ENCODE assay signal across 8 mouse cellular contexts in the genomic region with DNA sequence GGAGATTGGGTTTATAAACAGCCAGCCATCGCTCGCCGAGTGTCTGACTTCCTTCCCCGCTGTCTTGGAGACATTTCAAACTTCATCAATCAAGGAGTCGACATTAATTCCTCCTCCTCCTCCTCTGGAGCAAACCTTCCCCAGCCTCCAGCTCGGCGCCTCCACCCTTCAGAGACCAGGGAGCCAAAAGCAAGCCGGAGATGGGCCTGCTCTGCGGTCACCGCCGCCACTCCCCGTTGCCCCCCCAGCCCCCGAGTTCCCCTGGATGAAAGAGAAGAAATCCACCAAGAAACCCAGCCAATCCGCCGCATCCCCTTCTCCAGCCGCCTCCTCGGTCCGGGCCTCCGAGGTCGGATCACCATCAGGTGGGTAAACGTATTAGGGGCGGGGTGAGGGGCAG. TPM values are rescaled to one million over a fixed set of nuclear protein-coding genes. Genes with fewer than 3 reads are reported as not detected.
DNase-seq lines count a peak whose midpoint lies in the region; ATAC-seq and TF ChIP-seq lines count a peak whose summit lies in the region.

No protein-coding gene starts in this region.

- H3K27me3 ChIP-seq in kidney, adult 2 months (replicated peaks; ENCODE audit: control insufficient read depth, insufficient read depth, low read length), result no peaks in the 10 kb centered on the region
- H3K27me3 ChIP-seq in lung, embryonic 14.5 days (ENCODE audit: insufficient read depth, low read length), result no peaks in the 10 kb centered on the region
- peaks cover 90% of the 10 kb centered on the region for H3K27me3 ChIP-seq in forebrain, embryonic 12.5 days
- peaks cover 76% of the 10 kb centered on the region for H3K27me3 ChIP-seq in midbrain, embryonic 16.5 days (ENCODE audit: control insufficient read depth, insufficient read depth, low read depth, low read length)

- H3K4me1 ChIP-seq in kidney, adult 2 months (ENCODE audit: control insufficient read depth, insufficient read depth, low read length), result peaks cover 21% of the 10 kb centered on the region
- H3K4me1 ChIP-seq in lung, embryonic 14.5 days (ENCODE audit: insufficient read depth), result peaks cover 21% of the 10 kb centered on the region
- H3K4me1 ChIP-seq in forebrain, embryonic 12.5 days, result peaks cover 10% of the 10 kb centered on the region; the same call in 1 of the 2 replicates
- H3K4me1 ChIP-seq in midbrain, embryonic 16.5 days (ENCODE audit: control insufficient read depth, insufficient read depth, low read length), result no peaks in the 10 kb centered on the region

- H3K9me3 ChIP-seq in lung, embryonic 14.5 days (ENCODE audit: low read depth, low read length), result no peaks in the 10 kb centered on the region
- H3K9me3 ChIP-seq in forebrain, embryonic 12.5 days, result no peaks in the 10 kb centered on the region
- no peaks in the 10 kb centered on the region for H3K9me3 ChIP-seq in midbrain, embryonic 16.5 days (replicated peaks; ENCODE audit: control insufficient read depth, low read length, poor library complexity, severe bottlenecking)

- ATAC-seq in lung, embryonic 14.5 days (ENCODE audit: insufficient read depth), result peak; percentile 54
- no peak for ATAC-seq in forebrain, embryonic 12.5 days (ENCODE audit: low FRiP score)
- ATAC-seq in midbrain, embryonic 16.5 days, result no peak

- TF ChIP-seq POLR2A in kidney, adult 2 months (IDR thresholded peaks at IDR 0.05; ENCODE audit: low read depth, low read length), result peak; percentile 47

- H3K4me2 ChIP-seq in lung, embryonic 14.5 days, result peak overlapping the region; percentile 83
- H3K4me2 ChIP-seq in forebrain, embryonic 12.5 days, result no peak overlapping the region
- H3K4me2 ChIP-seq in midbrain, embryonic 16.5 days (ENCODE audit: low read length), result no peak overlapping the region

- 2% methylated on average over 22 of the region's 22 CpGs for WGBS in kidney, adult 2 months
- WGBS in lung, embryonic 14.5 days, result 3% methylated on average over 22 of the region's 22 CpGs
- under 1% methylated on average over 22 of the region's 22 CpGs for WGBS in forebrain, embryonic 12.5 days
- WGBS in midbrain, embryonic 16.5 days, result under 1% methylated on average over 22 of the region's 22 CpGs

- peak overlapping the region; percentile 97 for H3K4me3 ChIP-seq in kidney, adult 2 months (ENCODE audit: insufficient read depth, low read depth, low read length)
- peak overlapping the region; percentile 77 for H3K4me3 ChIP-seq in lung, embryonic 14.5 days (ENCODE audit: low read depth, low read length)
- H3K4me3 ChIP-seq in forebrain, embryonic 12.5 days (replicated peaks), result no peak overlapping the region
- no peak overlapping the region for H3K4me3 ChIP-seq in midbrain, embryonic 16.5 days (ENCODE audit: low read depth, low read length)

- H3K9ac ChIP-seq in lung, embryonic 14.5 days, result peak overlapping the region; percentile 98
- no peak overlapping the region for H3K9ac ChIP-seq in forebrain, embryonic 12.5 days
- H3K9ac ChIP-seq in midbrain, embryonic 16.5 days (ENCODE audit: low read depth, low read length), result no peak overlapping the region

- no peak for TF ChIP-seq CTCF in kidney, adult 2 months (conservative IDR thresholded peaks at IDR 0.05; ENCODE audit: insufficient read depth, insufficient read length, low read depth, low read length)
- no peak for TF ChIP-seq CTCF in lung, embryonic 14.5 days (IDR thresholded peaks at IDR 0.05; ENCODE audit: low read depth)

- H3K27ac ChIP-seq in kidney, adult 2 months (ENCODE audit: insufficient read depth, low read depth, low read length), result peak overlapping the region; percentile 72
- H3K27ac ChIP-seq in lung, embryonic 14.5 days (ENCODE audit: low read depth), result peak overlapping the region; percentile 98
- no peak overlapping the region for H3K27ac ChIP-seq in forebrain, embryonic 12.5 days
- no peak overlapping the region for H3K27ac ChIP-seq in midbrain, embryonic 16.5 days (ENCODE audit: low read length)

- DNase-seq in ZHBTc4 (ENCODE audit: low read depth, low spot score), result peak; percentile 41
- peak; percentile 85 for DNase-seq in embryo, embryonic 10 days (ENCODE audit: low spot score)
- DNase-seq in kidney, adult 2 months, result peak; percentile 91
- DNase-seq in lung, embryonic 14.5 days, result peak; percentile 95
- no peak for DNase-seq in testis, postnatal 10 days (ENCODE audit: low spot score)
- no peak for DNase-seq in gastrocnemius, postnatal 4 days (ENCODE audit: low spot score in 2 of 2)

- no peaks in the 10 kb centered on the region for H3K36me3 ChIP-seq in kidney, adult 2 months (ENCODE audit: control insufficient read depth, insufficient read depth, low read length)
- peaks cover 19% of the 10 kb centered on the region for H3K36me3 ChIP-seq in lung, embryonic 14.5 days (ENCODE audit: insufficient read depth)
- no peaks in the 10 kb centered on the region for H3K36me3 ChIP-seq in forebrain, embryonic 12.5 days (replicated peaks)
- no peaks in the 10 kb centered on the region for H3K36me3 ChIP-seq in midbrain, embryonic 16.5 days (ENCODE audit: control insufficient read depth, insufficient read depth, low read length)

RNA-seq across cellular contexts. Expression of a gene that starts 1.5 kb away (rescaled TPM):
- 22.8 and 28.4 TPM in 2 replicates for polyA plus RNA-seq in kidney, adult 2 months (2012; rRNA removed)
- 48.9 and 51.6 TPM in 2 replicates for polyA plus RNA-seq in lung, embryonic 14.5 days (2014; fragmentation: Nextera tagmentation; extraction: Ambion mirVana)
- 0.06 and 0.15 TPM in 2 replicates for polyA plus RNA-seq in forebrain, embryonic 12.5 days (2016; fragmentation: Nextera tagmentation; extraction: Ambion mirVana)
- under 1 TPM; 0.44 to 0.93 TPM for total RNA-seq in gastrocnemius, postnatal 4 days (2021)
- 0.11 and 0.21 TPM in 2 replicates for polyA plus RNA-seq in midbrain, embryonic 16.5 days (2015; fragmentation: Nextera tagmentation; extraction: Ambion mirVana)

RNA-seq across cellular contexts. Expression of a gene that starts 13.7 kb away (rescaled TPM):
- polyA plus RNA-seq in kidney, adult 2 months (2012; rRNA removed), result not detected in 2 replicates
- 0.08 TPM in 1 of 2 replicates, not detected in the other for polyA plus RNA-seq in lung, embryonic 14.5 days (2014; fragmentation: Nextera tagmentation; extraction: Ambion mirVana)
- not detected in 2 replicates for polyA plus RNA-seq in forebrain, embryonic 12.5 days (2016; fragmentation: Nextera tagmentation; extraction: Ambion mirVana)
- not detected for total RNA-seq in gastrocnemius, postnatal 4 days (2021)
- polyA plus RNA-seq in midbrain, embryonic 16.5 days (2015; fragmentation: Nextera tagmentation; extraction: Ambion mirVana), result not detected in 2 replicates

RNA-seq across cellular contexts. Expression of a gene that starts 28.7 kb away (rescaled TPM):
- polyA plus RNA-seq in kidney, adult 2 months (2012; rRNA removed), result 10.1 and 14.1 TPM in 2 replicates
- 3.9 and 6.3 TPM in 2 replicates for polyA plus RNA-seq in lung, embryonic 14.5 days (2014; fragmentation: Nextera tagmentation; extraction: Ambion mirVana)
- polyA plus RNA-seq in forebrain, embryonic 12.5 days (2016; fragmentation: Nextera tagmentation; extraction: Ambion mirVana), result not detected in 2 replicates
- 1 to 10 TPM; 1.0 to 1.3 TPM for total RNA-seq in gastrocnemius, postnatal 4 days (2021)
- polyA plus RNA-seq in midbrain, embryonic 16.5 days (2015; fragmentation: Nextera tagmentation; extraction: Ambion mirVana), result not detected in 2 replicates

RNA-seq across cellular contexts. Expression of a gene that starts 33.8 kb away (rescaled TPM):
- 12.6 and 14.6 TPM in 2 replicates for polyA plus RNA-seq in kidney, adult 2 months (2012; rRNA removed)
- 3.8 and 3.9 TPM in 2 replicates for polyA plus RNA-seq in lung, embryonic 14.5 days (2014; fragmentation: Nextera tagmentation; extraction: Ambion mirVana)
- polyA plus RNA-seq in forebrain, embryonic 12.5 days (2016; fragmentation: Nextera tagmentation; extraction: Ambion mirVana), result not detected in 2 replicates
- total RNA-seq in gastrocnemius, postnatal 4 days (2021), result under 1 TPM; 0.57 to 0.91 TPM
- not detected in 2 replicates for polyA plus RNA-seq in midbrain, embryonic 16.5 days (2015; fragmentation: Nextera tagmentation; extraction: Ambion mirVana)

RNA-seq across cellular contexts. Expression of a gene that starts 48.7 kb away (rescaled TPM):
- polyA plus RNA-seq in kidney, adult 2 months (2012; rRNA removed), result 7.7 and 8.4 TPM in 2 replicates
- polyA plus RNA-seq in lung, embryonic 14.5 days (2014; fragmentation: Nextera tagmentation; extraction: Ambion mirVana), result 65.9 and 76.1 TPM in 2 replicates
- polyA plus RNA-seq in forebrain, embryonic 12.5 days (2016; fragmentation: Nextera tagmentation; extraction: Ambion mirVana), result not detected in 2 replicates
- total RNA-seq in gastrocnemius, postnatal 4 days (2021), result 1 to 10 TPM in 1 of 2 experiments, under 1 TPM in 1; 0.80 to 1.1 TPM
- polyA plus RNA-seq in midbrain, embryonic 16.5 days (2015; fragmentation: Nextera tagmentation; extraction: Ambion mirVana), result 0.14 TPM in 1 of 2 replicates, not detected in the other

Comparison
In these comparisons a context has a peak if more than half of its experiments do, and no peak if none do; other contexts are left out.
1. DNase-seq: peak in ZHBTc4 (single experiment), embryo, embryonic 10 days (single experiment), kidney, adult 2 months (single experiment) and lung, embryonic 14.5 days (single experiment); none in testis, postnatal 10 days (single experiment) and gastrocnemius, postnatal 4 days (0 of 2).
2. H3K27ac ChIP-seq: peak in kidney, adult 2 months (single experiment) and lung, embryonic 14.5 days (single experiment); none in forebrain, embryonic 12.5 days (single experiment) and midbrain, embryonic 16.5 days (single experiment).
3. H3K4me3 ChIP-seq: peak in kidney, adult 2 months (single experiment) and lung, embryonic 14.5 days (single experiment); none in forebrain, embryonic 12.5 days (single experiment) and midbrain, embryonic 16.5 days (single experiment).
4. RNA of a gene that starts 1.5 kb away (polyA plus RNA-seq): 48.9 to 51.6 TPM in lung, embryonic 14.5 days and 22.8 to 28.4 TPM in kidney, adult 2 months; 0.06 to 0.15 TPM in forebrain, embryonic 12.5 days and 0.11 to 0.21 TPM in midbrain, embryonic 16.5 days; every median in the first group is over 10 times any median in the second.